Mouse (Mus musculus) c-Kit-positive CD71-negative TER-119-negative erythroid progenitor cells, embryonic 14.5 days (primary cell): ENCODE measurements around the gene Slc38a7.
"Not testable (repeated sequence)": the region's sequence is repeated elsewhere in the genome, so short reads cannot be mapped to it uniquely, and the experiment has no call there.

ENCODE experiments used
- DNase-seq: peaks from one replicate; pipeline ENCODE4 v3.0.0-alpha.2; 2013; ENCODE audit warnings: low read depth

Gene Slc38a7

GRCm38 (mm10) chr8:95853102-95853843, at the start of gene Slc38a7:
Gene Slc38a7 (minus strand): TSS chr8:95853539.
- no peak for DNase-seq

DNA sequence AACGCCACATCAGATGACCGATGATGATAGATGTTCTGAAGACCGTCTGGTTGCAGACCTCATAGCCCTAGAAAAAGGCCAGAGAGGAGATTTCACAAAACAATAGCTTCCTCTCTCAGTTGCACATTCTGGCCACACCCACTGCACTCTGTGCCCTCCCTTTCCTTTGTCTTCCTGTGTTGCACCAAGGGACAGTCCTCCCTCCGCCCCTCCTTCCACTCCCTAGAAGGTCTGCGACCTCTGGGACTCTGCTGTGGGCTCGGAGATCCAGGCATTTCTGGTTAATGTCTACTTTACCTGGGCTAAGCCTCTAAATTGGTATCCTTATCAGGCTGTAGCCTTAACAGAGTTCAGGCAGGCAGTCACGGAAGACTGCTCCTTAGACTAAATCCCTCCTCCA, 48.5 kb upstream of the Slc38a7 start:
- no peak for DNase-seq

- DNase-seq: no peak
Measured at GRCm38 (mm10) chr8:95893701-95894100, 40.4 kb upstream of the Slc38a7 start.

- DNase-seq: peak; percentile 86
Measured at GRCm38 (mm10) chr8:95888285-95889136, 35.2 kb upstream of the Slc38a7 start, which contains the start of gene Got2. Gene Got2 (minus strand): TSS chr8:95888547.

GRCm38 (mm10) chr8:95887578-95888284, 34.4 kb upstream of the Slc38a7 start:
- DNase-seq: no peak

DNA sequence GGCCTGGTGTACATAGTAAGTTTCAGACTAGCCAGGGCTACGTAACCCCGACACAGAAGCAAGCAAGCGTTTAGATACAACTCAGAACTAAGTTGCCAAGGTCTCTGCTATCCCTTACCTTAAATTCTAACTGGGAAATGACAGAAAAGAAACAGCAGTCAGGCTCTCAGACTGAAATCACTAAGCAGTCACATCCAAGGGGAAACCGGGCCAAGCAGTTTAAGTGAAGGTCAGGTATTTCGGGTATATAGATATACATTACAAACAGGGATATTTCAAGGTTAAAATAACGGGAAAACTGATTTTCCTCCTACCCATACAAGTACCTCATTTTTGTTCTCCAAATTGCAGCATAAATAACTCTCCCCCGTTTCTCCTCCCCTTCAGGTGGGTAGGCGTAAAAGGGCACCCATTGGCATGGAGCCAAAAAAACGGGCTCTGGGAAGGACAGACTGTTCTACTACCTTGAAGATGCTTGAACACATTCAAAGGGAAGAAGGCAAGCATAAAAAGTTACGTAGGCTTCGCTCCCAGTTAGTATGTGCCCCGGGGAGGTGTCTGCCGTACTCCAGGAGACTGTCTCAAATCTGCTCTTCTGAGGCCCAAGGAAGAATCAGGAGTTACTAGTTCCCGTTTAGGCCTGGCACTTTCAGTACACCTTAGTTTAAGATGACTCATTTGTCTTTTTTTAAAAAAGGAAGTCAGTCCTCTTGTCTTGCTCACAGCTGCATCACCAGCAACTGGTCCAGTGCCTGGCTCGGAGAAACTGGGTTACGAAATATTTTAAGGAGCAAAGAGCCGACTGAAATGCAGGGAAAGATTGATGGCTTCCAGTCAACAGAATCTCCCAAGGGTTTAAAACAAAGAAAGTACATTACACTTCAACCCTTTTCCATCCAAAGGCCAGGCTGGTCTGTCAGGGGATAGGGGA, 33.6 kb upstream of the Slc38a7 start:
- no peak for DNase-seq

GRCm38 (mm10) chr8:95885966-95886365, 32.6 kb upstream of the Slc38a7 start:
- no peak for DNase-seq

DNA sequence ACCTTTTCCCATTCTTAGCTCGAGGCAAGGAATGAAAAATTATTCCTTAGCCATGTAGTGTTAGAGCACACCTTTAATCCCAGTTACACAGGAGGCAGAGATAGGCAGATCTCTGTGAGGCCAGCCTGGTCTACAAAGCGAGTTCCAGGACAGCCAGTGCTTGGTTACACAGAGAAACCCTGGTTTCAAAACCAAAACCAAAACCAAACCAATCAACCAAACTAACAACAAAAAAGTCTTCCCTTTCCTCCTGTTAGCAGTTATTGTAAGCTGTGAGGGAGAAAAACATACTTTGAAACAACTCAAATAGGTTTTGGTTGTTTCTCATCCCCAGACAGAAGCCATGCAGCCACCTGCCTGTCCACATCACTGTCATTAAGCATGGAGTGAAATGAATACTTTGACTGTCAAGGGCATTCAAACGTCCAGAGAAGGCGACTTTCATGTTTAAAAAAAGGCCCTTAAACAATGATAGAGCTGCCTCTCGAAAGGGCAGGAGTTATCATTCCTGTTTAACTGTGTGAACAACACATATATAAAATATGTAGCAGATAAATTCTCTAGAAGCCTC, 32.0 kb upstream of the Slc38a7 start:
- no peak for DNase-seq

- no peak for DNase-seq
Measured at GRCm38 (mm10) chr8:95884491-95884890, 31.2 kb upstream of the Slc38a7 start.

GRCm38 (mm10) chr8:95882191-95882590, 28.9 kb upstream of the Slc38a7 start:
- no peak for DNase-seq

GRCm38 (mm10) chr8:95881576-95881975, 28.2 kb upstream of the Slc38a7 start:
- DNase-seq: no peak

GRCm38 (mm10) chr8:95879823-95880222, 26.5 kb upstream of the Slc38a7 start:
- DNase-seq: no peak

- no peak for DNase-seq
Measured at GRCm38 (mm10) chr8:95878176-95878962, 25.0 kb upstream of the Slc38a7 start.

GRCm38 (mm10) chr8:95875270-95875669, 21.9 kb upstream of the Slc38a7 start:
- no peak for DNase-seq

GRCm38 (mm10) chr8:95871690-95872089, 18.4 kb upstream of the Slc38a7 start:
- no peak for DNase-seq

DNA sequence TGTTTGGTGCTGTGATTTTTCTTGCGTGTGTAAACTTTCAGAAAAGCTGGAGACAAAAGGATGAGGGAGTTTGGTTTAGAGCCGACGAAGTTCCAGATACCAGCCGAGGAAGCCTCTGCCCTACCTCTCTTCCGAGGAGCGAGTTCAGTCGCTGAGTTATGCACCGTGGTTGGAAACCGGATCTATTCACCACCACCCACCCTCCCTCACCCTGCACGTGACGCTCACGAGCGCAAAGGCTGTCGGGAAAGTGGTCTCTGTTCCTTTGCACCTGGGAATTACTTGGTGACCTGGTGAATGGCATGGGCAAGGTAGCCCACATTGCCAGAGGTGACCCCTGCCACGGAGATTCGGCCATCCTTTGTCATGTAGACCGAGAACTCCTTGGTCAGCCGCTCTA, 11.5 kb upstream of the Slc38a7 start:
- not testable (repeated sequence) for DNase-seq

DNA sequence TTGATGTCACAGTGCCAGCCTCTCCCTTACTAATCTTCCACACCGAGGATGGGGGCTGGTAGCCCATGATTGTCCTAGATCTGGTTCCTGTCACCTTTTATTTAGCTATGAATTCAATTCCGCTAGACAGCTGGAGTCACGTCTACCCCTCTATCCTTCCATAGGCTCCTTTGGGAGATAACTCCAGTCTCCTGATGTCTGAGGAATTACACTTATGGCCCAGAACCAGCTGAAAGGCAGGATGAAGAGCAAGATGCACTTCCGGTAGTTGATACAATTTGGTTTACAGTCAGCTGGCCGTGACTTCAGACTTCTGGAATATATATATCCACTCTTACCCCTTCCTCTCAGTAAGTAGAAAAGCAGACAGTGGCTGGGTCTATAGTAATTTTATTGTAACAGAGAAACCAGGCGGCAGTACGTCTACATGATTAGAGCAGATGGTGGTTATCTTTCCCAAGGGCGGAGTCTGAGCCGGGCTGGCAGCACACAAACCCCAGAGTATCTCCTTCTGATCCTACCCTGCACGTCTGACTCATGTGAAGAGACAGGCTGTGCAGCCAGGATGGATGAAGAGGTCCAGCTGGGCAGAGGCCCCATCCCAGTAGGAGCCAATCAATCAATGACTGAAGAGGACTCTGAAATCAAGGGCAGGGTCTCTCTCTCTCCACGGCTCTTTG, 10.6 kb upstream of the Slc38a7 start:
- DNase-seq: not testable (repeated sequence)

DNA sequence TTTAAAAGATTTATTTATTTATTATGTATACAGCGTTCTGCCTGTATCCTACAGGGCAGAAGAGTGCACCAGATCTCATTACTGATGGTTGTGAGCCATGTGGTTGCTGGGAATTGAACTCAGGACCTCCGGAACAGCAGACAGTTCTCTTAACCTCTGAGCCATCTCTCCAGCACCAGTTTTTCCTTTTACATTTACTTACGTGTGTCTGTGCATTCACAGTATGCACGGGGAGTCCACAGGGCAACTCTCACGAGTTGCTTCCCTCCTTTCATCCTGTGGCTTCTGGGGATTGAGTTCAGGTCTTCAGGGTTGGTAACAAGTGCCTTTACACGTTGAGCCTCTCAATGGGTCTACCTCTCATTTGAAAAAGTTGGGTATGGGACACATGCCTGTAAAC, 835 bp upstream of the Slc38a7 start:
- no peak for DNase-seq

GRCm38 (mm10) chr8:95852290-95852689, 1.0 kb downstream of the Slc38a7 start:
- DNase-seq: no peak

- DNase-seq: no peak
Measured at GRCm38 (mm10) chr8:95850326-95850725, 3.0 kb downstream of the Slc38a7 start.
